Mouse (Mus musculus) gastrocnemius, adult 18-20 months (tissue): ENCODE data around the gene Farp2. TPM values are rescaled to one million over a fixed set of nuclear protein-coding genes. Genes with fewer than 3 reads are reported as not detected.

Experiments
- DNase-seq: peaks from one replicate; pipeline ENCODE4 v3.0.0; 2021; ENCODE audit warnings: low spot score
- total RNA-seq, 2 experiments: library from RNA; stranded (reverse); gene quantifications; 2 replicates each; pipeline ENCODE4 v1.2.3; 2021

Farp2 gene
- total RNA-seq, 2 experiments from 2014 or later: 13.1 to 13.7 TPM

- DNase-seq: no peak
Measured at GRCm38 (mm10) chr1:93551427-93551826, 39.5 kb downstream of the Farp2 start.

- DNase-seq: no peak
Measured at GRCm38 (mm10) chr1:93563224-93563623, 51.3 kb downstream of the Farp2 start.

DNA sequence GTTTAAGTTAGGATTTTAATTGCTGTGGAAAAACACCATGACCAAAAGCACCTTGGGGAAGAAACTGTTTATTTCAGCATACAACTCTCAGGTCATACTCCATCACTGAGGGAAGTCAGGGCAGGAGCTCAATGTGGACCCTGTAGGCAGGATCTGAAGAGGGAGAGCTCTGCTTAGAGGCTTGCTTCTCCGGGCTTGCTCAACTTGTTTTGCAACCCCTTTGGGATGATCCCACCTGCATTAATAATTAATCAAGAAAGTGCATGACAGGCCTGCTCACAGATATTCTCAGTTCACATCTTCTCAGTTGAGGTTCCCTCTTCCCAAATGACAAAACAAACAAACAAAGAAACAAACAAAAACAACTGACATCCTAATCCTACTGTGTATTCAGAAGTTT, 51.8 kb downstream of the Farp2 start:
- DNase-seq: no peak

- DNase-seq: no peak
Measured at GRCm38 (mm10) chr1:93564781-93565180, 52.9 kb downstream of the Farp2 start.

DNA sequence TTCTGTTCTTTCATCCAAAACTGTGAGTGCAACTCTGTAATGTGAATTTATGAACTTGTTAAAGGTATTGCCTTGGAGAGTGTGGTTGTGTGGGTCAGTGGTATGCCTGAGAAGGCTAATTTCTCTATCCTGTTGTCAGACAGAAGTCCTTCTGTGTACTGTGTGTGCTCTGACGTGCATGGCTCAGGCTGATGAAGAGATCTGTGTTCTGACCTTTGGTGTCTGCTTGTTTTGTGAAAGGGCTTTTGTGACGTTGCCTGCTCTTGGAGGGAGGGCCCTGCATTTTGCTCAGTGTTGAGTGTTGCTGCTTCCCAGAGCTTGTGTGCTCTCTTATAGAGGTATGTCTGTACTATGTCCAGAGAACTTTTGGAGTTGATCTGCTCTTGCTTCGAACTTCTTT, 55.1 kb downstream of the Farp2 start:
- DNase-seq: no peak

GRCm38 (mm10) chr1:93567717-93568497, 56.0 kb downstream of the Farp2 start:
- no peak for DNase-seq

DNA sequence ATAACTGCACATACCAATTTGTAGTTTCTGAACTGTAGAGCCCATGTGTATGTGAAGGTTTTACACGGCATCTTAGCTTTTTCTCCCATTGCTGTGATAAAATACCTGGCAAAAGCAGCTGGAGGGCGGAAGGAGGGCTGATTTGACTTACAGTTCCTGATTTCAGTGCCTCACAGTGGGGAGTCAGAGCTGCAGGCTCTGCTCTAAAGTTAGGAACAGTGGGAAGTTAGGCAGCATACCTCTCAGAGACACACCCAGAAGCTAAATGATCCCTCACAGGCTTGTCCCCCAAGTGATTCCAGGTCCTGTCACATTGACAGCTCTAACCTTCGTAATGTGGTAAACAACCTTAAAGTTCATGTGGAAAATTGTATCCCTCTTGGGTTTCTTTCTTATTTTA, 65.2 kb downstream of the Farp2 start:
- no peak for DNase-seq

GRCm38 (mm10) chr1:93577861-93578260, 66.0 kb downstream of the Farp2 start:
- DNase-seq: no peak

- no peak for DNase-seq
Measured at GRCm38 (mm10) chr1:93581545-93581944, 69.7 kb downstream of the Farp2 start.

GRCm38 (mm10) chr1:93588346-93588745, 76.5 kb downstream of the Farp2 start:
- DNase-seq: no peak

DNA sequence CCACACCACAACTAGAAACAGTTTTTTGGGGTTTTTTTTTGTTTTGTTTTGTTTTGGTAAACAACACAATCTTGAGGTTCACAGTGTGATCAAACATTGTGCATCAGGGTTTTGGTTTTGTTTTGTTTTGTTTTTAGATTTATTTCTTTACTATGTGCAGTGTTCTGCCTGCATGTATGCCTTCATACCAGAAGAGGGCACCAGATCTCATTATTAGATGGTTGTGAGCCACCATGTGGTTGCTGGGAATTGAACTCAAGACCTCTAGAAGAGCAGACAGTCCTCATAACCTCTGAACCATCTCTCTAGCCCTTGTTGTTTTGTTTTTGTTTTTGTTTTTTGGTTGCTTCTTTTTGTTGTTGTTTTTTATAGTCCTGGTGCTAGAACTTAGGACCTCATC, 82.1 kb downstream of the Farp2 start:
- DNase-seq: no peak

GRCm38 (mm10) chr1:93595916-93596315, 84.0 kb downstream of the Farp2 start:
- no peak for DNase-seq

GRCm38 (mm10) chr1:93602911-93603310, 91.0 kb downstream of the Farp2 start:
- DNase-seq: no peak

- DNase-seq: no peak
Measured at GRCm38 (mm10) chr1:93603921-93604320, 92.0 kb downstream of the Farp2 start.

DNA sequence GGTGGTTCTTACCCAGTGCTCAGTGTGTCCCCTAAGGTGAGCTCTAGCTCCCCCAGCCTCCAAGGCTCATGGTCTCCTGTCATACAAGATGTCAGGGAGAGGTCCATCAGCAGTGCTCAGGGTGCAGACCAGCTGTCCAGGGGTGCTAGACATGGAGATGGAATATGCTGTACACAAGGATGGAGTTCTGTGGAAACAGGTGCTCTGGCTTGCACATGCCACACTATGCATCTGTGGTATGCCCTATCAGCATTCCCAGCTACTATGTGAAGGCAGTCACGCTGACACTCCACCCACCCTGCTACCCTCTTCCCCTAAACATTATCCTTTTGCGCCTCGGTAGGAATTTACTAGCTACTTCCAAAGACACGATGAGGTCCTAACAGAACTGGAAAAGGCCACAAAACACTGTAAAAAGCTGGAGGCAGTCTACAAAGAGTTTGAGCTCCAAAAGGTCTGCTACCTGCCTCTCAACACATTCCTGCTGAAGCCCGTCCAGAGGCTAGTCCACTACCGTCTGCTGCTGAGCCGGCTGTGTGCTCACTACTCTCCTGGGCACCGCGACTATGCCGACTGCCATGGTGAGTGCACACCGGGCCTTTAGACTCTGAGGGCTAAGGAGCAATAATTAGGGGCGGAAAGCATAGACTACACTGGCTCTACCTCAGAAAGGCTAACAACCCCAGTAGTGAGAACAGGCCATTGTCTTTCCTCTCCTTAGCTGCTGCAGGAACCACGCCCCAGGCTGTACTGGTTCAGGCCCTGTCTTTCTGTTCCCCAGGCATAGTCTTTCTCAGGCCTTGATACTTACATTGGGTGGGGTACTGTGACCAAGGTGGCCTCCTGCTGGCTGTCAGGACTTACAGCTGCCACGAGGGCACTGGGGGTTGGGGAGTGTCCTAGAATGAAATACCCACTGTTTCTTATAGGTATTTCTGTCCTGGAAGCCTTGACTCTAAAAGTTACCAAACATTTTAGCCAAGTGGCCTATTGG, 95.5 kb downstream of the Farp2 start:
- DNase-seq: no peak

- no peak for DNase-seq
Measured at GRCm38 (mm10) chr1:93608696-93609245, 96.9 kb downstream of the Farp2 start.

- DNase-seq: no peak
Measured at GRCm38 (mm10) chr1:93609762-93610161, 97.9 kb downstream of the Farp2 start.

DNA sequence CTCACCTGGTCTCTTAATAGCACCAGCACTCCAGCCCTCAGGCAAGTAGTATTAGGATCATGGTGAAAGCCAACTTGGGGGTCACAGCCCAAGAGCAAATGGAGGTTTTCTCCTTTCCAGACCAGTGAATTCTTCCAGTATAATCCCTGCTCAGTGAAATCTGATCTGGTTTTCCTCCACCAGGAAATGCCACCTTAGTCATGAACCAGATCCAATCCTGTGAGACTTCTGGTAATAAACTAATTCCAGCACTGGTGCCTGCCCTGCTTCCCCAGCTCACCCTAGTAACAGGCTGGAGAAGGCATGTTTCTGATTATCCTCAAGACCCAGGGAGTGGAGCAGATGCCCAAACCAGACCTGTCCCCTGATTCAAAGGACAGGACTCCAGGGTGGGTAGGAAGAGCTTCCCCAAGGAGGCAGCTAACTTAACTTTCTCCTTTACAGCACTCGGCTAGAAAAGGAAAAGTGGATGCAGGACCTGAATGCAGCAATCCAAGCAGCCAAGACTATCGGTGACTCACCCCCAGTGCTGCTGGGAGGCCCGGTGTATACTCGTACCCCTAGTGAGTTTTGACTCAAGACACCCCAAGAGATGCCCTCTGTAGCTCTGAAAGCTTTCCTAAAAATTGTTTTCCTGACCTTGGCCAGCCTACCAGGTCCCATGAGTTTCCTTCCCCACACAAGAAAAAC, 106.3 kb downstream of the Farp2 start:
- no peak for DNase-seq

DNA sequence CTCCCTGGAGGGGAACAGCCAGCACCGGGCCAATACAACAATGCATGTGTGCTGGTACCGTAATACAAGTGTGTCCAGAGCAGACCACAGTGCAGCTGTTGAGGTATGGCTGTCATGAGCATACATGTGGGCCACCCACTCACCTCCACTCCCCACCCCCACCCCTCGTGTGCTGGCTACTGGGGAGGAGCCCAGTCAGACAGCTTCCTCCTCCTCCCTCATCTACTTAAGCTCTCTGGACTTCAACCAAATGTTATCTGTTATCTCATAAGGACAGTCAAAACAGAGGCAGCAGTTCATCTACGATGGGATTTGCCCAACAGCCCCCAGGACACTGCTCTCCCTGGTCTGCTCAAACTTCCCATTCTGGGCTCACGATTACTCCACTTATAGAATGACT, 107.1 kb downstream of the Farp2 start:
- no peak for DNase-seq

- DNase-seq: no peak
Measured at GRCm38 (mm10) chr1:93624502-93624901, 112.6 kb downstream of the Farp2 start.

DNA sequence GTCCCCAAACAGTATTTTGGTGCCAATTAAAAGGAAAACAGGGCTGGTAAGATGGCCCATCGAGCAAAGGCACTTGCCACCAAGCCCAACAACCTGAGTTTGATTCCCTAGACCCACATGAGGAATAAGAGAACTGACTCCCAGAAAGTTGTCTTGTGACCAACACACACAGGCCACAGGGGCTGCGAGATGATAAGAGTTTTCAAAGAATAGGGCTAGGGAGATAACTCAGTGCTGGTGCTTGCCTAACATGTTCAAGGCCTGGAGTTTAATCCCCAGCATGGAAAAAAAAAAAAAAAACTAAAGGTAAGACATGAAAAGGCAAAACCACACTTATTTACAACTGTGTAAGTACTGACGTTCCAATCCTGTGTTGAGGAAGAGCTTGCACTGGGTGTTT, 118.9 kb downstream of the Farp2 start:
- no peak for DNase-seq

DNA sequence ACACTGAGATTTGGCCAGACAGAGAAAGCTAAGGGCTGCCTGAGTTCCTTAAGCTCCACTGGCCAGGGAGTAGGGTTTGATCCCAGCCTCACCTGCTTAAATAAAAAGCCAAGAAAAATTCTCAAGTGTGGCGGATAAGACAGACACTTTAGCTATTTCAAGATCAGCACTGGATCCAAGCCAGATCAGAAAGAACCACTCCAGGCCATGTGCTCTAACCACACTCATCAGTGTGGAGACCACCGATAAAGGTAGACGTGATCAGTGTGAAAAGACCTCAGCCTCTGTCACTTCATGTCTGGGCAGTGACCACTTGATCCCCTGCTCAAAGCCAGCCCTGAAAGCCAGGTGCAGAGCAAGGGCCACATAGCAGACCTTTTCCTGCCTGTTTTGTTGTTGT, 120.8 kb downstream of the Farp2 start:
- no peak for DNase-seq
